In genomic region chr3:65586483-65586905, GRCm38 (mm10) we compare ENCODE assay signal across 8 mouse cellular contexts. TPM values are rescaled to one million over a fixed set of nuclear protein-coding genes. Genes with fewer than 3 reads are reported as not detected.
A peak's percentile ranks its signal among the peaks of the same experiment; 100 is the strongest.
DNase-seq lines count a peak whose midpoint lies in the region; ATAC-seq and TF ChIP-seq lines count a peak whose summit lies in the region.

No protein-coding gene starts in this region.

- peak overlapping the region; percentile 44 for H3K4me2 ChIP-seq in embryonic facial prominence, embryonic 12.5 days (replicated peaks)
- peak overlapping the region; percentile 64 for H3K4me2 ChIP-seq in liver, postnatal 0 days (ENCODE audit: low read depth, low read length)
- H3K4me2 ChIP-seq in neural tube, embryonic 13.5 days = peak overlapping the region; percentile 54

- H3K9me3 ChIP-seq in embryonic facial prominence, embryonic 12.5 days = no peaks in the 10 kb centered on the region
- H3K9me3 ChIP-seq in liver, postnatal 0 days (ENCODE audit: low read length) = no peaks in the 10 kb centered on the region
- H3K9me3 ChIP-seq in neural tube, embryonic 13.5 days = no peaks in the 10 kb centered on the region

- no peak for TF ChIP-seq CTCF in layer of hippocampus, adult 2 months (conservative IDR thresholded peaks at IDR 0.05)
- TF ChIP-seq CTCF in liver, postnatal 0 days (IDR thresholded peaks at IDR 0.05; ENCODE audit: low read depth) = no peak

- peak; percentile 16 for DNase-seq in urinary bladder, postnatal 14 days (ENCODE audit: low spot score)
- DNase-seq in urinary bladder, adult 2 months (ENCODE audit: low spot score) = no peak
- DNase-seq in heart, postnatal 4 days = peak; percentile 33
- peak; percentile 51 to 53 for DNase-seq in layer of hippocampus, adult 2 months (ENCODE audit: low spot score in 2 of 2)
- peak; percentile 27 for DNase-seq in liver, postnatal 0 days
- DNase-seq in yolk sac, embryonic 10.5 days (ENCODE audit: low spot score) = peak; percentile 47

- TF ChIP-seq EP300 in liver, postnatal 0 days (IDR thresholded peaks at IDR 0.05; ENCODE audit: low read depth) = no peak

- peak overlapping the region; percentile 21 for H3K4me3 ChIP-seq in embryonic facial prominence, embryonic 12.5 days
- H3K4me3 ChIP-seq in layer of hippocampus, adult 2 months = peak overlapping the region; percentile 39
- H3K4me3 ChIP-seq in liver, postnatal 0 days (ENCODE audit: low read depth, low read length) = peak overlapping the region; percentile 35
- peak overlapping the region; percentile 30 for H3K4me3 ChIP-seq in neural tube, embryonic 13.5 days

- ATAC-seq in embryonic facial prominence, embryonic 12.5 days (ENCODE audit: insufficient number of reproducible peaks, insufficient read depth, low FRiP score, low TSS enrichment) = peak; percentile 62
- peak; percentile 29; the same call in 1 of the 2 replicates for ATAC-seq in liver, postnatal 0 days
- ATAC-seq in neural tube, embryonic 13.5 days (ENCODE audit: low read depth) = peak; percentile 88

- H3K27ac ChIP-seq in embryonic facial prominence, embryonic 12.5 days = no peak overlapping the region
- H3K27ac ChIP-seq in layer of hippocampus, adult 2 months = peak overlapping the region; percentile 68; the same call in 1 of the 2 replicates
- H3K27ac ChIP-seq in liver, postnatal 0 days (ENCODE audit: low read depth) = no peak overlapping the region
- H3K27ac ChIP-seq in neural tube, embryonic 13.5 days (replicated peaks) = no peak overlapping the region

- no peaks in the 10 kb centered on the region for H3K36me3 ChIP-seq in embryonic facial prominence, embryonic 12.5 days
- no peaks in the 10 kb centered on the region for H3K36me3 ChIP-seq in liver, postnatal 0 days (replicated peaks; ENCODE audit: insufficient read depth, low read length)
- no peaks in the 10 kb centered on the region for H3K36me3 ChIP-seq in neural tube, embryonic 13.5 days

- 3% methylated on average over 16 of the region's 16 CpGs for WGBS in embryonic facial prominence, embryonic 12.5 days
- WGBS in liver, postnatal 0 days (ENCODE audit: insufficient replicate concordance) = 10% methylated on average over 16 of the region's 16 CpGs
- WGBS in neural tube, embryonic 13.5 days = 3% methylated on average over 16 of the region's 16 CpGs

- H3K9ac ChIP-seq in embryonic facial prominence, embryonic 12.5 days = no peak overlapping the region
- peak overlapping the region; percentile 30; the same call in 1 of the 2 replicates for H3K9ac ChIP-seq in liver, postnatal 0 days (replicated peaks)
- H3K9ac ChIP-seq in neural tube, embryonic 13.5 days = peak overlapping the region; percentile 53

- H3K27me3 ChIP-seq in embryonic facial prominence, embryonic 12.5 days = no peaks in the 10 kb centered on the region
- H3K27me3 ChIP-seq in liver, postnatal 0 days (ENCODE audit: insufficient read depth, low read length) = no peaks in the 10 kb centered on the region
- no peaks in the 10 kb centered on the region for H3K27me3 ChIP-seq in neural tube, embryonic 13.5 days

- peaks cover 26% of the 10 kb centered on the region for H3K4me1 ChIP-seq in embryonic facial prominence, embryonic 12.5 days
- peaks cover 10% of the 10 kb centered on the region for H3K4me1 ChIP-seq in liver, postnatal 0 days (ENCODE audit: insufficient read depth)
- H3K4me1 ChIP-seq in neural tube, embryonic 13.5 days (replicated peaks) = peaks cover 15% of the 10 kb centered on the region

RNA-seq across cellular contexts. Expression of gene Tiparp, which starts 58.3 kb away (rescaled TPM):
- 16.2 and 27.5 TPM in 2 replicates for polyA plus RNA-seq in urinary bladder, adult 2 months (2012; rRNA removed)
- polyA plus RNA-seq in embryonic facial prominence, embryonic 12.5 days (2016; fragmentation: Nextera tagmentation; extraction: Ambion mirVana) = 34.8 and 37.8 TPM in 2 replicates
- total RNA-seq in heart, postnatal 4 days (2021) = 10 to 100 TPM; 11.8 to 14.2 TPM
- 10 to 100 TPM; 14.7 to 16.9 TPM for total RNA-seq in layer of hippocampus, adult 2 months (2021)
- polyA plus RNA-seq in liver, postnatal 0 days (2015; fragmentation: Nextera tagmentation; extraction: Ambion mirVana) = 7.4 and 7.5 TPM in 2 replicates
- 34.1 and 36.8 TPM in 2 replicates for polyA plus RNA-seq in neural tube, embryonic 13.5 days (2015; fragmentation: Nextera tagmentation; extraction: Ambion mirVana)

Comparison
In these comparisons a context has a peak if more than half of its experiments do, and no peak if none do; other contexts are left out.
1. ATAC-seq: peak in every context shown above with its lines; median percentile 88 in neural tube, embryonic 13.5 days; 62 in embryonic facial prominence, embryonic 12.5 days; 29 in liver, postnatal 0 days.